Mouse (Mus musculus) thymus, postnatal 25 days (tissue): Measurements from ENCODE around the gene St8sia2.
"Not testable (repeated sequence)": the region's sequence is repeated elsewhere in the genome, so short reads cannot be mapped to it uniquely, and the experiment has no call there.

Experiments used
- DNase-seq: peaks from one replicate; pipeline ENCODE4 v3.0.0; 2022

St8sia2 gene

GRCm38 (mm10) chr7:73972157-73972556 lies 41.3 kb downstream of the St8sia2 start:
- DNase-seq: not testable (repeated sequence)

GRCm38 (mm10) chr7:73965164-73965563 lies 48.3 kb downstream of the St8sia2 start:
- no peak for DNase-seq

- DNase-seq: no peak
Measured at GRCm38 (mm10) chr7:73962431-73962830, 51.1 kb downstream of the St8sia2 start.

- DNase-seq: no peak
Measured at GRCm38 (mm10) chr7:73954441-73954840, 59.0 kb downstream of the St8sia2 start.

GRCm38 (mm10) chr7:73953131-73953530 lies 60.4 kb downstream of the St8sia2 start:
- DNase-seq: no peak

- no peak for DNase-seq
Measured at GRCm38 (mm10) chr7:73941640-73942039, 71.8 kb downstream of the St8sia2 start.

GRCm38 (mm10) chr7:73939236-73939635 lies 74.3 kb downstream of the St8sia2 start:
- no peak for DNase-seq

- no peak for DNase-seq
Measured at GRCm38 (mm10) chr7:73938046-73938810, 75.3 kb downstream of the St8sia2 start.

GRCm38 (mm10) chr7:73936119-73936518 lies 77.4 kb downstream of the St8sia2 start:
- no peak for DNase-seq

- no peak for DNase-seq
Measured at GRCm38 (mm10) chr7:73935703-73936102, 77.8 kb downstream of the St8sia2 start.

- DNase-seq: no peak
Measured at GRCm38 (mm10) chr7:73933036-73933435, 80.5 kb downstream of the St8sia2 start.

GRCm38 (mm10) chr7:73920921-73921485 lies 92.5 kb downstream of the St8sia2 start:
- DNase-seq: no peak

GRCm38 (mm10) chr7:73917633-73918311 lies 95.7 kb downstream of the St8sia2 start:
- DNase-seq: no peak

- no peak for DNase-seq
Measured at GRCm38 (mm10) chr7:73911899-73912298, 101.6 kb downstream of the St8sia2 start.

GRCm38 (mm10) chr7:73910843-73911242 lies 102.6 kb downstream of the St8sia2 start:
- no peak for DNase-seq

GRCm38 (mm10) chr7:73909432-73910205 lies 103.9 kb downstream of the St8sia2 start:
- no peak for DNase-seq

- no peak for DNase-seq
Measured at GRCm38 (mm10) chr7:73894506-73894905, 119.0 kb downstream of the St8sia2 start.

GRCm38 (mm10) chr7:73891830-73892229 lies 121.7 kb downstream of the St8sia2 start:
- no peak for DNase-seq

- DNase-seq: no peak
Measured at GRCm38 (mm10) chr7:73890891-73891610, 122.4 kb downstream of the St8sia2 start.

GRCm38 (mm10) chr7:73890466-73890865 lies 123.0 kb downstream of the St8sia2 start:
- no peak for DNase-seq
